ENCODE assay signal across 8 mouse cellular contexts in genomic region chr13:107072345-107073038, GRCm38 (mm10). TPM values are rescaled to one million over a fixed set of nuclear protein-coding genes. Genes with fewer than 3 reads are reported as not detected.
A peak's percentile ranks its signal among the peaks of the same experiment; 100 is the strongest.
DNase-seq lines count a peak whose midpoint lies in the region; ATAC-seq and TF ChIP-seq lines count a peak whose summit lies in the region.

No protein-coding gene starts in this region.

- no peaks in the 10 kb centered on the region for H3K27me3 ChIP-seq in heart, adult 2 months (ENCODE audit: control insufficient read depth, insufficient read depth, low read length)
- peaks cover 6% of the 10 kb centered on the region; the same call in 1 of the 2 replicates for H3K27me3 ChIP-seq in E14TG2a.4 (ENCODE audit: insufficient read depth, low read length)
- H3K27me3 ChIP-seq in forebrain, embryonic 13.5 days: no peaks in the 10 kb centered on the region; the same call in 1 of the 2 replicates
- H3K27me3 ChIP-seq in liver, embryonic 13.5 days: peaks cover 4% of the 10 kb centered on the region; the same call in 1 of the 2 replicates

- H3K9me3 ChIP-seq in E14TG2a.4 (ENCODE audit: low read length): no peaks in the 10 kb centered on the region
- H3K9me3 ChIP-seq in forebrain, embryonic 13.5 days (replicated peaks): no peaks in the 10 kb centered on the region
- H3K9me3 ChIP-seq in liver, embryonic 13.5 days (replicated peaks): no peaks in the 10 kb centered on the region

- intact Hi-C loops in heart, adult 2 months (cut with DNase I): no loop called here
- intact Hi-C loops in heart, postnatal 25 days (cut with DNase I): no loop called here

- TF ChIP-seq POLR2A in heart, adult 2 months (IDR thresholded peaks at IDR 0.05; ENCODE audit: insufficient read depth, low read depth, low read length): no peak

- 0 out of 2 replicates have a peak overlapping the region, but pooled peaks have one; percentile 16 for H3K9ac ChIP-seq in heart, adult 2 months (ENCODE audit: low read depth, low read length)
- H3K9ac ChIP-seq in forebrain, embryonic 13.5 days: peak overlapping the region; percentile 59
- H3K9ac ChIP-seq in liver, embryonic 13.5 days: peak overlapping the region; percentile 52

- H3K4me2 ChIP-seq in forebrain, embryonic 13.5 days: peak overlapping the region; percentile 68
- H3K4me2 ChIP-seq in liver, embryonic 13.5 days: peak overlapping the region; percentile 61

- DNase-seq in heart, adult 2 months: no peak
- no peak for DNase-seq in heart, postnatal 25 days (ENCODE audit: low spot score)
- DNase-seq in liver, embryonic 13.5 days: no peak
- no peak for DNase-seq in B cell, adult 2 months
- no peak for DNase-seq in urinary bladder, postnatal 10 days (ENCODE audit: low spot score)

- no peak for TF ChIP-seq CTCF in heart, adult 2 months (IDR thresholded peaks at IDR 0.05)
- TF ChIP-seq CTCF in E14TG2a.4 (conservative IDR thresholded peaks at IDR 0.05; ENCODE audit: low read length): no peak

- peaks cover 5% of the 10 kb centered on the region for H3K4me1 ChIP-seq in heart, adult 2 months (ENCODE audit: control insufficient read depth, insufficient read depth, low read length)
- peaks cover 17% of the 10 kb centered on the region for H3K4me1 ChIP-seq in E14TG2a.4 (replicated peaks; ENCODE audit: low read depth, low read length)
- H3K4me1 ChIP-seq in forebrain, embryonic 13.5 days: peaks cover 15% of the 10 kb centered on the region
- H3K4me1 ChIP-seq in liver, embryonic 13.5 days (replicated peaks): peaks cover 72% of the 10 kb centered on the region

- H3K27ac ChIP-seq in heart, adult 2 months: no peak overlapping the region; the same call in 1 of the 2 replicates
- peak overlapping the region; percentile 48 for H3K27ac ChIP-seq in forebrain, embryonic 13.5 days
- peak overlapping the region; percentile 72 for H3K27ac ChIP-seq in liver, embryonic 13.5 days

- 51% methylated on average over 11 of the region's 11 CpGs for WGBS in heart, adult 2 months
- 9% methylated on average over 11 of the region's 11 CpGs for WGBS in forebrain, embryonic 13.5 days
- WGBS in liver, embryonic 13.5 days (ENCODE audit: insufficient replicate concordance): 62% methylated on average over 11 of the region's 11 CpGs

- no peak for TF ChIP-seq EP300 in heart, adult 2 months (IDR thresholded peaks at IDR 0.05; ENCODE audit: insufficient read depth, low read depth, low read length)

- no peaks in the 10 kb centered on the region for H3K36me3 ChIP-seq in heart, adult 2 months (ENCODE audit: control insufficient read depth, insufficient read depth, low read length)
- no peaks in the 10 kb centered on the region for H3K36me3 ChIP-seq in E14TG2a.4 (ENCODE audit: insufficient read depth, low read length)
- H3K36me3 ChIP-seq in forebrain, embryonic 13.5 days (ENCODE audit: poor library complexity, severe bottlenecking): no peaks in the 10 kb centered on the region
- no peaks in the 10 kb centered on the region for H3K36me3 ChIP-seq in liver, embryonic 13.5 days

- 0 out of 2 replicates have a peak overlapping the region, but pooled peaks have one; percentile 7 for H3K4me3 ChIP-seq in heart, adult 2 months
- peak overlapping the region; percentile 61 for H3K4me3 ChIP-seq in E14TG2a.4 (replicated peaks; ENCODE audit: low read length)
- H3K4me3 ChIP-seq in forebrain, embryonic 13.5 days: peak overlapping the region; percentile 38
- H3K4me3 ChIP-seq in liver, embryonic 13.5 days (replicated peaks): peak overlapping the region; percentile 26

- peak; percentile 60 for ATAC-seq in forebrain, embryonic 13.5 days
- ATAC-seq in liver, embryonic 13.5 days (ENCODE audit: low read depth): peak; percentile 34; the same call in 1 of the 2 replicates
- ATAC-seq in megakaryocyte progenitor cell, adult 5-6 weeks (replicated peaks; ENCODE audit: poor library complexity): no peak

- no peaks in the 10 kb centered on the region for H3K79me2 ChIP-seq in heart, adult 2 months (replicated peaks; ENCODE audit: control insufficient read depth, insufficient read depth, low read length)

RNA-seq across cellular contexts. Expression of gene Kif2a, which starts 50.6 kb away (rescaled TPM):
- 10 to 100 TPM; 27.0 to 37.6 TPM for total RNA-seq in heart, adult 2 months (2021)
- polyA plus RNA-seq in heart, adult 2 months (2012; rRNA removed): 4.3 and 6.8 TPM in 2 replicates
- total RNA-seq in heart, postnatal 25 days (2021): 10 to 100 TPM; 32.4 to 35.8 TPM
- polyA plus RNA-seq in forebrain, embryonic 13.5 days (2015; fragmentation: Nextera tagmentation; extraction: Ambion mirVana): 30.1 and 37.4 TPM in 2 replicates
- polyA plus RNA-seq in liver, embryonic 13.5 days (2015; fragmentation: Nextera tagmentation; extraction: Ambion mirVana): 22.3 and 27.6 TPM in 2 replicates
- total RNA-seq in megakaryocyte progenitor cell, adult 5-6 weeks (2015): 53.7 and 55.1 TPM in 2 replicates
- total RNA-seq in megakaryocyte progenitor cell, adult 5-6 weeks (2017): 15.2 and 18.0 TPM in 2 replicates

Comparison
In these comparisons a context has a peak if more than half of its experiments do, and no peak if none do; other contexts are left out.
1. H3K4me3 ChIP-seq: peak in every context shown above with its lines; median percentile 61 in E14TG2a.4; 38 in forebrain, embryonic 13.5 days; 26 in liver, embryonic 13.5 days; 7 in heart, adult 2 months.